Mouse (Mus musculus) intestine, embryonic 16.5 days (tissue): ENCODE measurements around the gene Gm5294. TPM values are rescaled to one million over a fixed set of nuclear protein-coding genes. Genes with fewer than 3 reads are reported as not detected.

Experiments used
- ATAC-seq: fragments of 200-750 bp; cut with Nextera tagmentation; 2 replicates; pipeline ENCODE4 v1.8.0; 2017; ENCODE audit warnings: moderate TSS enrichment, moderate library complexity
- H3K27ac ChIP-seq: fragments of 300-500 bp; sonication (generic); 2 replicates; pipeline ENCODE4 v1.5.1; 2014; ENCODE audit warnings: mild to moderate bottlenecking, low read length
- H3K27me3 ChIP-seq: fragments of 300-500 bp; sonication (generic); replicated peaks from 2 replicates; pipeline ENCODE4 v1.6.1; 2014; ENCODE audit warnings: low read length, control low read depth, mixed read lengths; ENCODE audit not compliant: control insufficient read depth, insufficient read depth
- H3K36me3 ChIP-seq: fragments of 300-500 bp; sonication (generic); 2 replicates; pipeline ENCODE4 v1.6.1; 2014; ENCODE audit warnings: low read length, control low read depth; ENCODE audit not compliant: control insufficient read depth, insufficient read depth
- H3K4me1 ChIP-seq: fragments of 300-500 bp; sonication (generic); 2 replicates; pipeline ENCODE4 v1.6.1; 2014; ENCODE audit warnings: low read length, control low read depth, mixed read lengths; ENCODE audit not compliant: control insufficient read depth, insufficient read depth
- H3K4me2 ChIP-seq: fragments of 300-500 bp; sonication (generic); 2 replicates; pipeline ENCODE4 v1.6.1; 2014; ENCODE audit warnings: low read depth, low read length, control low read depth
- H3K4me3 ChIP-seq: fragments of 300-500 bp; sonication (generic); 2 replicates; pipeline ENCODE4 v1.5.1; 2014; ENCODE audit warnings: mild to moderate bottlenecking, low read length
- H3K9ac ChIP-seq: fragments of 300-500 bp; sonication (generic); 2 replicates; pipeline ENCODE4 v1.6.1; 2014; ENCODE audit warnings: low read depth, low read length
- H3K9me3 ChIP-seq: fragments of 300-500 bp; sonication (generic); 2 replicates; pipeline ENCODE4 v1.6.1; 2016; ENCODE audit warnings: low read length, control low read depth; ENCODE audit not compliant: control insufficient read depth
- WGBS: fragments of 180-500 bp; shearing (Covaris S2); extraction: QIAGEN DNeasy Blood & Tissue Kit; methylation state at CpG from one replicate; pipeline ENCODE4 v1.1.7; 2014; 5-methylcytosine and 5-hydroxymethylcytosine counted together
- polyA plus RNA-seq: library from polyadenylated mRNA; unstranded; fragments of >200 nt; fragmentation: Nextera tagmentation; extraction: Ambion mirVana; gene quantifications from 2 replicates; pipeline ENCODE4 v1.2.1, GENCODE M21; 2015

Gm5294 gene
- polyA plus RNA-seq, 1 experiment from 2014 or later, result not detected

- Histone ChIP-seq H3K27ac (no peak overlapping the region), H3K36me3 (no peaks in the 10 kb centered on the region), H3K4me2 (no peak overlapping the region), H3K27me3 (no peaks in the 10 kb centered on the region), H3K9me3 (no peaks in the 10 kb centered on the region), H3K4me1 (no peaks in the 10 kb centered on the region), H3K9ac (no peak overlapping the region), H3K4me3 (no peak overlapping the region)
- ATAC-seq, result no peak
- WGBS, result 92% methylated on average over 4 of the region's 4 CpGs
Measured at GRCm38 (mm10) chr5:138840981-138841380, 21.1 kb downstream of the Gm5294 start.

GRCm38 (mm10) chr5:138843168-138843824 is 23.4 kb downstream of the Gm5294 start:
- Histone ChIP-seq H3K27me3 (no peaks in the 10 kb centered on the region), H3K4me1 (peaks cover 6% of the 10 kb centered on the region; the same call in 1 of the 2 replicates), H3K9me3 (no peaks in the 10 kb centered on the region), H3K27ac (no peak overlapping the region), H3K9ac (no peak overlapping the region), H3K4me3 (no peak overlapping the region), H3K36me3 (no peaks in the 10 kb centered on the region), H3K4me2 (no peak overlapping the region)
- WGBS, result 62% methylated on average over 9 of the region's 9 CpGs
- no peak for ATAC-seq

DNA sequence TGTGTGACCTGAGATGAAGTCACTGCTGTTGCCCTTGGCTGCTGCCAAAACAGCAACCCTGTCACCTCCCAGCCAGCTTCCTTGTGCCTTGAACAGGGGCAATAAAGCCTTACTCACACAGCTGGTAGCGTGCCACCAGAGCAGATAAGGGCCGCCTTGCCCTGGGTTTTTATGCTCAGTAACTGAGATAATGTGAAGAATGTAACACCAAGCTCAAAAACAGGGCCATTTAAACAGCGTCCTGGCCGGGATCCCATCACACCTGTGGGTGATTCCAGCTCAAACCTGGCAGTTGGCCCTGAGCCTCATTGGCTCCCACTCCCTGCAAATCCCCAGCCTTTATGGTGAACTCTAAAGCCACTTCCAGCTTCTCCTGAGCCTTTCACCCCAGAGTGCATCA is 26.6 kb downstream of the Gm5294 start:
- WGBS, result 36% methylated on average over 4 of the region's 4 CpGs
- ATAC-seq, result peak; percentile 61
- H3K9me3 ChIP-seq, result no peaks in the 10 kb centered on the region
- H3K4me2 ChIP-seq, result no peak overlapping the region
- H3K4me1 ChIP-seq, result peaks cover 10% of the 10 kb centered on the region
- H3K27me3 ChIP-seq, result no peaks in the 10 kb centered on the region
- H3K27ac ChIP-seq, result 0 out of 2 replicates have a peak overlapping the region, but pooled peaks have one; percentile 9
- H3K9ac ChIP-seq, result no peak overlapping the region
- no peak overlapping the region for H3K4me3 ChIP-seq
- no peaks in the 10 kb centered on the region for H3K36me3 ChIP-seq

- Histone ChIP-seq H3K36me3 (no peaks in the 10 kb centered on the region), H3K9me3 (peaks cover 5% of the 10 kb centered on the region), H3K4me2 (no peak overlapping the region), H3K27me3 (no peaks in the 10 kb centered on the region), H3K4me1 (peaks cover 10% of the 10 kb centered on the region), H3K27ac (no peak overlapping the region), H3K9ac (no peak overlapping the region), H3K4me3 (no peak overlapping the region)
- ATAC-seq, result peak; percentile 36; the same call in 1 of the 2 replicates
- WGBS, result 8% methylated on average over 7 of the region's 7 CpGs
Measured at GRCm38 (mm10) chr5:138848102-138848501, 28.2 kb downstream of the Gm5294 start.

DNA sequence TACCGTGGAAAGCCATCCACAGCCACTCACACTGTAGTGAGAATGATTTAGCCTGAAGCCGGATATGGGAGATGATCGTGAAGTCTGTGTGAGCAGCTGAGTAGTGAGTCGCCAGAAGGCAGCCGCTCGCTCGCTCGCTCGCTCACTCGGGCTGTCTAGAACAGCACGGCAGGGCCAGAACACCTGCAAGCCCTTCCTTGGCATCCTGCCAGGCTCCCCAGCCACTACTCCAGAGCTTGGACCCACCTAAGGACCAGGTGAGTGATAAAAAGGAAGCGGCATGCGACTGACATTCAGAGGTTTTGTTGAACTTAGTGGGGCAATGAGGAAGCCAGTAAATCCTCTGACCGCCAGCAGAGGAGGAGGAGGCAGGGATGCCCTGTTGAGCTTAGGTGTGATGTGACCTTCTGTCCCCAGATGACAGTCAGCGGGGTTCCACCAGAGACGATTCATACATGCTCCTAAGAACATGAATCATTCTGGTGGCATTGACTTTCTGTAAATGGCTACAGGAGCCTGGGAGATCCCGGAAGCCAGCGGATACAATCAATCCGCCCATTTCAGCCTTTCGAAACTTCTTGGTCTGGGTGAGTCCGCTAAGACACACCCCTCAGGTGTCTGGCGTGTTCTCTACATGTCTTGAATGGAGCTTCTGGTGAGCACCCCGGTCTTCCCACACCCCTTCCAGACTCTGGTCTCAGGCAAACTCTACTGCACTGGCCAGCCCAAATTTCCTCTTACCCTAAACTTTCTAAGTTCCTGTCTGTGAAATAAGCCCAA is 30.0 kb downstream of the Gm5294 start:
- Histone ChIP-seq H3K4me3 (peak overlapping the region; percentile 27), H3K9ac (peak overlapping the region; percentile 57), H3K36me3 (no peaks in the 10 kb centered on the region)

DNA sequence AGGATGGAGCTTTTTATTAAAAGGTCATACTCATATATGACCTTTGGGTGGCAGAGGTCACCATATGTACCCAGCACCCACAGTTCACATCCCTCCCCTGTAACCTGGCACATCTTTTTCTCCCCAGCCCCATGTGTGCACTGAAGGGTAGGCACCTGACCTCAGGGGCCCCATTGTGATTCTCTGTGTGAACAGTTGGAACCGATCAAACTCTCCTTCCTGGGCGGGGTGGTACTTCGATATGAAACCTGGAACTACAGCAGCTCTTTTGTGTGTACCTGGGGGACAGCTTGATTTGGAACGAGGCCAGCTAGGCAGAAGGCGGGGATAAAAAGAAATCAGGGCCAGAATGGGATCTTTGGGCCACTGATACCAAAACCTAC is 30.6 kb downstream of the Gm5294 start:
- ATAC-seq, result peak; percentile 39
- H3K4me3 ChIP-seq, result peak overlapping the region; percentile 27
- H3K4me2 ChIP-seq, result peak overlapping the region; percentile 41
- peak overlapping the region; percentile 85 for H3K27ac ChIP-seq
- H3K27me3 ChIP-seq, result no peaks in the 10 kb centered on the region
- no peaks in the 10 kb centered on the region for H3K36me3 ChIP-seq
- 57% methylated on average over 5 of the region's 5 CpGs for WGBS
- H3K4me1 ChIP-seq, result peaks cover 10% of the 10 kb centered on the region
- H3K9ac ChIP-seq, result peak overlapping the region; percentile 57; the same call in 1 of the 2 replicates
- peaks cover 5% of the 10 kb centered on the region for H3K9me3 ChIP-seq

More for the DNA sequence above, 30.0 kb downstream of the Gm5294 start:
- 50% methylated on average over 23 of the region's 23 CpGs for WGBS
- ATAC-seq, result peak; percentile 80
- Histone ChIP-seq H3K9me3 (peaks cover 5% of the 10 kb centered on the region), H3K27ac (peak overlapping the region; percentile 85), H3K27me3 (no peaks in the 10 kb centered on the region), H3K4me2 (peak overlapping the region; percentile 41), H3K4me1 (peaks cover 10% of the 10 kb centered on the region)

- Histone ChIP-seq H3K27ac (no peak overlapping the region), H3K4me1 (peaks cover 10% of the 10 kb centered on the region), H3K27me3 (no peaks in the 10 kb centered on the region), H3K36me3 (no peaks in the 10 kb centered on the region), H3K4me2 (no peak overlapping the region), H3K9ac (no peak overlapping the region), H3K4me3 (no peak overlapping the region), H3K9me3 (peaks cover 5% of the 10 kb centered on the region)
- ATAC-seq, result no peak
- WGBS, result 89% methylated on average over 5 of the region's 5 CpGs
Measured at GRCm38 (mm10) chr5:138851296-138851780, 31.5 kb downstream of the Gm5294 start.

DNA sequence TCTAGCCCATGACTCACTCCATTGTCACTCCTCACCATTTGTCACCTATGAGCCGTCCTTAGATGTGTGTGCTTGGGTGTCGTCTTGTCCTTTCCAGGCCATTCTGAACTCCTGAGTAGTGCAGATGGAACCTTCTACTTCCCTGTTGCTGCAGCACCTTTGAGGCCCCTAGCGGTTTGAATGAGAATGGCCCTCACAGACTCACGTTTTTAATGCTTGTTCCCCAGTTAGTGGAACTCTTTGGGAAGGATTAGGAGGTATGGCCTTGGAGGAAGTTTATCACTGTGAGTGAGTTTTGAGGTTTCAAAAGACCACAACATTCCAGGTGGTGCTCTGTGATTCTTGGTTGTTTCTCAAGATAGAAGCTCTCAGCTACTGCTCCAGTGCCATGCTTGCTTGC is 32.3 kb downstream of the Gm5294 start:
- no peaks in the 10 kb centered on the region for H3K27me3 ChIP-seq
- no peak for ATAC-seq

GRCm38 (mm10) chr5:138853349-138853748 is 33.5 kb downstream of the Gm5294 start:
- ATAC-seq, result no peak
- WGBS, result 65% methylated on average over 2 of the region's 2 CpGs

More for the DNA sequence above, 32.3 kb downstream of the Gm5294 start:
- 67% methylated on average over 4 of the region's 4 CpGs for WGBS
- Histone ChIP-seq H3K9ac (no peak overlapping the region), H3K4me2 (no peak overlapping the region), H3K36me3 (no peaks in the 10 kb centered on the region), H3K4me3 (no peak overlapping the region), H3K9me3 (peaks cover 5% of the 10 kb centered on the region), H3K4me1 (peaks cover 5% of the 10 kb centered on the region), H3K27ac (no peak overlapping the region)

More at GRCm38 (mm10) chr5:138853349-138853748, 33.5 kb downstream of the Gm5294 start:
- no peaks in the 10 kb centered on the region for H3K36me3 ChIP-seq
- peaks cover 13% of the 10 kb centered on the region for H3K4me1 ChIP-seq
- H3K27ac ChIP-seq, result no peak overlapping the region
- H3K4me3 ChIP-seq, result no peak overlapping the region
- peaks cover 5% of the 10 kb centered on the region for H3K9me3 ChIP-seq
- no peaks in the 10 kb centered on the region for H3K27me3 ChIP-seq
- no peak overlapping the region for H3K9ac ChIP-seq
- no peak overlapping the region for H3K4me2 ChIP-seq
